Mouse (Mus musculus): Measurements from ENCODE around the gene Pet117. TPM values are rescaled to one million over a fixed set of nuclear protein-coding genes. Genes with fewer than 3 reads are reported as not detected.
A peak's percentile ranks its signal among the peaks of the same experiment; 100 is the strongest.
"Not testable (repeated sequence)": the region's sequence is repeated elsewhere in the genome, so short reads cannot be mapped to it uniquely, and the experiment has no call there.

Gene Pet117
- total RNA-seq (2021) = 1 to 10 TPM; 5.2 to 8.4 TPM
- long read RNA-seq, experiment 1, partial matches to known transcripts = 0 of 1 reads
- long read RNA-seq, experiment 1, other reads (novel, unspliced or antisense) = 0 of 1 reads
- long read RNA-seq, experiment 2 = 0 reads

GRCm38 (mm10) chr2:144368400-144369019, at the start of gene Pet117, which contains the start of gene Kat14:
Pet117 (plus strand) TSS chr2:144368996.
Kat14 (plus strand) TSS chr2:144368983.
- Histone ChIP-seq H3K27ac (peak within 1 kb of the TSS; percentile 95), H3K4me3 (peak within 1 kb of the TSS; percentile 96)
- intact Hi-C loops (cut with DNase I) = loop anchor here (2.0 to 5.0 kb wide), 5 partner anchors 86 to 361 kb away; no protein-coding TSS in a partner anchor
- peak; percentile 97 for DNase-seq
- no peak for TF ChIP-seq CTCF (IDR thresholded peaks at IDR 0.05)

- no peak overlapping the region for H3K27ac ChIP-seq
- DNase-seq = no peak
- no peak for TF ChIP-seq CTCF (IDR thresholded peaks at IDR 0.05)
- no peak overlapping the region for H3K4me3 ChIP-seq
- intact Hi-C loops (cut with DNase I) = no loop called here
These were observed 44.6 kb upstream of the Pet117 start for GRCm38 (mm10) chr2:144324218-144324617.

GRCm38 (mm10) chr2:144329451-144329850, 39.3 kb upstream of the Pet117 start:
- no peak for TF ChIP-seq CTCF (IDR thresholded peaks at IDR 0.05)
- DNase-seq = no peak
- no peak overlapping the region for H3K4me3 ChIP-seq
- no peak overlapping the region for H3K27ac ChIP-seq
- intact Hi-C loops (cut with DNase I) = no loop called here

DNA sequence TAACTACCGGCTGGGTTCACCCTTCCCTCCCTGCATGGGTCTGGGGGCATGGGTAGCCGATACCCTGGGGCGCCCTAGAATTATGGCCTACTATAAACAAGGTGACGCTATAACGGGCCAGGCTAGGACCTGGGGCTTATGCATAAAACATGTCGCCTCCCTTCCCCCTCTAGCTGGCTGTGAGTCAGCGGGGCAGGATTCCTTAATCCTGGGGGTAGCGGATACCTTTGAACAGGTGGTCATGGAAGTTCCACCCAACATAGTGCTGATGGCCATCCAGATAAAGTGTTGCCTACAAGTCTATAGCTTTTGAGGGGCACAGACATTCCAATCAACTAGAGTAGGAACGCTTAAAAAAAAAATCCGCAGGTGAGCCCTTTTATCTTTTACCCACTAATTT, 38.9 kb upstream of the Pet117 start:
- DNase-seq = no peak
- intact Hi-C loops (cut with DNase I) = no loop called here
- Histone ChIP-seq H3K27ac (no peak overlapping the region), H3K4me3 (peak overlapping the region; percentile 78; the same call in 1 of the 2 replicates)
- TF ChIP-seq CTCF (IDR thresholded peaks at IDR 0.05) = no peak

DNA sequence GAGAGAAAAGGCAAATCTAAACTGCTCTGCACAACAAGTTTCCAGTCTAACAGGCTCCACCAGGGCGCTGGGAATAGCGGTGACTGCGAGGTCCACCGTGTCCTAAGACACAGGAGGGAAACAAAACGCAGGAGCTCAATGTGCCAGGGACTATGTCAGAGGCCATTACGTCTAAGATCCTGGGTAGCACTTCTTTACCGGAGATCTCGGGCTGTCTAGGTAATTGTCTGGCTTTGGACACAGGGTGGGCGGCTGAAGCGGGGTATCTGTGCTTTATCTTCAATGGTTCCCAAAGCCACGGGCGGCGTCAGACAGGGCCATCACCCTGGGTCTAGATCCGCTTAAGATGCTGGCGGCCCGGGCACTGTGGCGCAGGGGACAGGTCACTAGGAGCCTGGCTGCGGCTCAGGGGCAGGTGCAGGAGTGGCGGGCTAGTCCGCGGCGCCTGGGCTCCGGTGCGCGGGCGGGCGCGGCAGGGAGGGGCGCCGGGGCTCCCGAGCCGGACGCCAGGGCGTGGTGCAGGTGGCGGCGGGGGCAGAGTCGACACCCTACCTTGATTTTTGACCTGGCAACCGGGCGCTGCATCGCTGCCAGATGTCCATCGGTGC, 38.3 kb upstream of the Pet117 start:
- intact Hi-C loops (cut with DNase I) = no loop called here
- Histone ChIP-seq H3K27ac (no peak overlapping the region), H3K4me3 (peak overlapping the region; percentile 78)
- TF ChIP-seq CTCF (IDR thresholded peaks at IDR 0.05) = no peak
- peak; percentile 27 for DNase-seq

DNA sequence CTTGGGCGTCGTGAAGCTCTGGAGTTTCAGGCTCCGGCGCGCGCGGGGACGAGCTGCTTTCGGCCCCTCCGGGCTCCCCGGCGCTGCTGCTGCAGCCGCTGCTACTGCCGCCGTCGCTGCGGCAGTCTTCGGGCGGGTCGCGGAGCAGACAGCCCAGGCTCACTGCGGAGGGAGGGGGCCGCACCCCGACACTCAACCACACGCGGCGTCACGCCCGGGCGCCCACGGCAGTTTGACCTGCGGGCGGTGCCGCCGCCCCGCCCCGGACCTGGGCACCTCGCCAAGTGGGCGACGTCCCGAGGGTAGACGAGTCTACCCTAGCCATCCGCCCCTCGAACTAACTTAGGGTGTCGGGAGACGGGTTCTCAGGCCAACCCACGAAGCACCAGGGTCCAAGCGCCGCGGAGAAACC, 37.8 kb upstream of the Pet117 start:
- no peak for TF ChIP-seq CTCF (IDR thresholded peaks at IDR 0.05)
- no peak overlapping the region for H3K27ac ChIP-seq
- intact Hi-C loops (cut with DNase I) = no loop called here
- peak overlapping the region; percentile 78 for H3K4me3 ChIP-seq
- DNase-seq = peak; percentile 44

- no peak for TF ChIP-seq CTCF (IDR thresholded peaks at IDR 0.05)
- H3K4me3 ChIP-seq = peak within 1 kb of the TSS; percentile 78
- no peak within 1 kb of the TSS for H3K27ac ChIP-seq
- intact Hi-C loops (cut with DNase I) = no loop called here
- peak; percentile 21 for DNase-seq
These were observed 37.1 kb upstream of the Pet117 start, which contains the start of gene Ovol2 for GRCm38 (mm10) chr2:144331401-144332302. Ovol2 (minus strand) TSS chr2:144332146.

DNA sequence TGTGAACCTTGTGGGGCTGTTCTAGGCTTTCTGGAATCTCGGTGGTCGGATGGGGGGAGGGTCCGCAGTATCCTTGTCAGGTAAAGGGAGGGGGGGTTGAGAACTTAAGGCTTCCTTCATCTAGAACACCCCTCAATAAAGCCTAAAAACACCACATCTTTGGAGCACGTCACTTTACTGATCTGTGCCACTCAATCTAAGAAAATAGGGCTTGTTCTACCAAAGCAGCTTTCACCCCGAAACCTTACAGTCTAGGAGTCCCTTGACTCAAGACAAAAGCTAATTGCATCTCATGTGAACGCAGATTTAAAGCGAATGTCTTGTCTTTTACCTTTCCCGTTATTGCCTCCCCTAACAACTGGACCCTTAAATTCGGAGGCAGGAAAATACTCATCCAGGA, 36.3 kb upstream of the Pet117 start:
- Histone ChIP-seq H3K27ac (no peak overlapping the region), H3K4me3 (peak overlapping the region; percentile 51)
- intact Hi-C loops (cut with DNase I) = no loop called here
- DNase-seq = no peak
- no peak for TF ChIP-seq CTCF (IDR thresholded peaks at IDR 0.05)

DNA sequence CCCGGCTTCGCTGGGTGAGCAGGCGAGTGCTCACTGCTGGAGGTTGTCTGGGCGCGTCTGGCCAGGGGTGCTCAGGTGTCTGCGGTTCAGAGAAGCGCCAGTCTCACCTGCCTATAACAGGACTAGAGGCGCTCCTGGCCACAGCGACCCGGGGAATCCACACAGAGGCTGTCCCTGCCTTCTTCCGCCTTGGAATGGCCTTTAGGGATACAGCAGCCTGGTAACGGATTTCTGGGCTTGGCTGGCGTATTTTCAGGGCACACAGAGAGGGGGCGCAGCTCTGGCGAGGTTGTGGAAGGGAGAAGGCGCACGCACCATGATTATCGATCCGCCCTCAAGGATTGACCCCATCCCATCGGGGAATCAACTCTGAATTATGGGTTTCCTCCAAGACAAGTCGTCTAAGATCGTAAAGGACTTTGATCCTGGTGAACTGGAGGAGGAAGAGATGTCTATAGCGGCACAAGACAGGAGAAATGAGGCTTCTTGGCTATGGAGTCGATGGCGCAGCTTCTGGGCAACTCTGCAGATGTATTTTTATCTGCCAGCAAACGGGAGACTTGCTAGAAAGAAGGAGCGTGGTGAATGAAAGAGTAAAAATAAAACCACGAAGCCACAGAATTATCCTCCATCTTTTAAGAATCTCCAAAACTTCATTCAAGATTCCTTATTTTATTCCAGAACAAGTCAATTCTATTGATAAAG, 35.5 kb upstream of the Pet117 start:
- no peak overlapping the region for H3K27ac ChIP-seq
- no peak for DNase-seq
- peak overlapping the region; percentile 51 for H3K4me3 ChIP-seq
- TF ChIP-seq CTCF (IDR thresholded peaks at IDR 0.05) = no peak
- intact Hi-C loops (cut with DNase I) = no loop called here

GRCm38 (mm10) chr2:144337230-144337629, 31.6 kb upstream of the Pet117 start:
- intact Hi-C loops (cut with DNase I) = no loop called here
- Histone ChIP-seq H3K27ac (no peak overlapping the region), H3K4me3 (no peak overlapping the region)
- no peak for TF ChIP-seq CTCF (IDR thresholded peaks at IDR 0.05)
- no peak for DNase-seq

DNA sequence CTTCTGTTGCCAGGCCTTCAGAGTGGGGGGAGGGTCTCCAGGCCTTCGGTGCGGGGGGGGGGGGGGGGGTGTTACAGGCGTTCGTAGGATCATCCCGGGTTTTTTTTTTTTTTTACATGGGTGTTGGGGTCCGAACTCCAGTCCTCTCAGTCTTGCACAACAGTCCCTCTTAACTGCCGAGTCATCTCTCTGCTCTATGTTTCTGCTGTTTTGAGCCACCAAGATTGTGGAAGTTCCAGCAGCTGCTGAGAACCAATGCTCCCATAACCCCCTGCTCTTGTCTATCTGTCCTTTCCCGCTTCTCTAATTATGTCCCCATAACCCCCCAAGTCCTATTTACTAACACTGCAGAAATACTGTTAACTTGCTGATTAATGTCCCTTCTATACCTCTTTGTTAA, 31.1 kb upstream of the Pet117 start:
- no peak for DNase-seq
- no peak overlapping the region for H3K4me3 ChIP-seq
- intact Hi-C loops (cut with DNase I) = no loop called here
- no peak overlapping the region for H3K27ac ChIP-seq
- no peak for TF ChIP-seq CTCF (IDR thresholded peaks at IDR 0.05)

- DNase-seq; H3K27ac ChIP-seq; intact Hi-C loops (cut with DNase I); H3K4me3 ChIP-seq: not testable (repeated sequence)
These were observed 30.6 kb upstream of the Pet117 start for GRCm38 (mm10) chr2:144338149-144338548.
